Mouse (Mus musculus) forelimb bud, embryonic 11.5 days (tissue): ENCODE measurements around the gene Gm4177.
"Not testable (repeated sequence)": the region's sequence is repeated elsewhere in the genome, so short reads cannot be mapped to it uniquely, and the experiment has no call there.

Experiments
- DNase-seq: peaks from one replicate; pipeline ENCODE4 v3.0.0-alpha.2; 2012; ENCODE audit warnings: low read depth, low spot score

Gm4177 gene

DNA sequence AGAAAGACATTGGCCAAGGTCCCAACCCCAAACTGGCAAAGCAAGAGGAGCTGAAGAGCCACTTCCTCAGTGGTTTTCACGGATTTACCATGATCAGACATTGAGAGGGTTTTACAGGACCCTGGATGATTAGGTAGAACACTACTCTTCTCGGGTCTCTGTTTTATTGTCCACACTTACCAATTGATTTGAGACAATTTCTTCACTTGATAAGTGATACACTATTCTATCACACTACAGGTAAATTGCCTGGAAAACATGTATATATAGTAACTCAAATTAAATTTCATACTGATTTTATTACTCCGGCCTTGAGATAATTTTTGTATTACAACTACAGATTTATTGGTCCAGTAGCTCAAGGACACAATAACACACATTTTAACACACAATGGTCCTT, at the start of gene Gm4177:
Gm4177 (minus strand) TSS at position 101 of the 400 bp plus-strand sequence.
- not testable (repeated sequence) for DNase-seq

DNA sequence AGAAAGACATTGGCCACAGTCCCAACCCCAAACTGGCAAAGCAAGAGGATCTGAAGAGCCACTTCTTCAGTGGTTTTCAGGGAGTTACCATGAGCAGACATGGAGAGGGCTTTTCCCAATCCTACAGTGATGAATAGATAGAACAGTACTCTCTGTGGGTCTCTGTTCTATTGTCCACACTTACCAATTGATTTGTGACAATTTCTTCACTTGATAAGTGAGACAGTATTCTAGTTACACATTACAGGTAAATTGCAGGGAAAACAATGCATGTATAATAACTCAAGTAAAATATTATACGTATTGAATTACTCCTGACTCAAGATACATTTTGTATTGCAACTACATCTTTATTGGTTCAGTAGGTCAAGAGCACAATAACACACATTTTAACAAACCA, 47.6 kb upstream of the Gm4177 start, which contains the start of gene Gm5725:
Gm5725 (minus strand) TSS at position 101 of the 400 bp plus-strand sequence.
- DNase-seq, result not testable (repeated sequence)

DNA sequence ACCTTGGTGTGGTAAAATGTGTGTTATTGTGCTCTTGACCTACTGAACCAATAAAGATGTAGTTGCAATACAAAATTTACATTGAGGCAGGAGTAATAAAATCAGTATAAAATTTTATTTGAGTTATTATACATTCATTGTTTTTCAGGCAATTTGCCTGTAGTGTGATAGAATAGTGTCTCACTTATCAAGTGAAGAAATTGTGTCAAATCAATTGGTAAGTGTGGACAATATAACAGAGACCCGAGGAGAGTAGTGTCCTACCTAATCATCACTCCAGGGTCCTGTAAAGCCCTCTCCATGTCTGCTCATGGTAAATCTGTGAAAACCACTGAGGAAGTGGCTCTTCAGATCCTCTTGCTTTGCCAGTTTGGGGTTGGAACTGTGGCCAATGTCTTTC, 35.5 kb upstream of the Gm4177 start, which contains the start of gene Vmn1r135:
Vmn1r135 (plus strand) TSS at position 301 of the 400 bp plus-strand sequence.
- DNase-seq, result not testable (repeated sequence)

DNA sequence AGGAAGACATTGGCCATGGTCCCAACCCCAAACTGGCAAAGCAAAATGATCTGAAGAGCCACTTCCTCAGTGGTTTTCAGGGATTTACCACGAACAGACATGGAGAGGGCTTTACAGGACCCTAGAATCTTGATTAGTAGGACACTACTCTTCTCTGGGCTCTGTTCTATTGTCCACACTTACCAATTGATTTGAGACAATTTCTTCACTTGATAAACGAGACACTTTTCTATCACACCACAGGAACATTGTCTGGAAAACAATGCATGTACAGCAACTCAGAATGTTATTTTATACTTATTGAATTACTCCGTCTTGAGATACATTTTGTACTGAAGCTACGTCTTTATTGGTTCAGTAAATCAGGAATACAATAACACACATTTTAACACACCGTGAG, 35.2 kb downstream of the Gm4177 start, which contains the start of gene Gm4175:
Gm4175 (minus strand) TSS at position 101 of the 400 bp plus-strand sequence.
- DNase-seq, result not testable (repeated sequence)
